Mouse (Mus musculus) neutrophil, adult 5-6 weeks (primary cell): ENCODE measurements around the gene Slc35a3. TPM values are rescaled to one million over a fixed set of nuclear protein-coding genes. Genes with fewer than 3 reads are reported as not detected.

Experiments used
- ATAC-seq: fragments of 151-379, 151-347 bp; 2 replicates; pipeline ENCODE4 v1.8.0; 2017; ENCODE audit warnings: mild to moderate bottlenecking, moderate TSS enrichment; ENCODE audit not compliant: insufficient number of reproducible peaks, poor library complexity, low FRiP score, severe bottlenecking; ENCODE audit errors: extremely low read depth
- total RNA-seq: library from RNA; stranded (forward); fragments of 200-1000 nt; gene quantifications from 2 replicates; pipeline ENCODE4 v1.2.3, GENCODE M21; 2017

Slc35a3 gene
- total RNA-seq, 1 experiment from 2014 or later, result 40.2 TPM

GRCm38 (mm10) chr3:116648805-116649204, 63.8 kb downstream of the Slc35a3 start:
- peak; percentile 44; the same call in 1 of the 2 replicates for ATAC-seq

DNA sequence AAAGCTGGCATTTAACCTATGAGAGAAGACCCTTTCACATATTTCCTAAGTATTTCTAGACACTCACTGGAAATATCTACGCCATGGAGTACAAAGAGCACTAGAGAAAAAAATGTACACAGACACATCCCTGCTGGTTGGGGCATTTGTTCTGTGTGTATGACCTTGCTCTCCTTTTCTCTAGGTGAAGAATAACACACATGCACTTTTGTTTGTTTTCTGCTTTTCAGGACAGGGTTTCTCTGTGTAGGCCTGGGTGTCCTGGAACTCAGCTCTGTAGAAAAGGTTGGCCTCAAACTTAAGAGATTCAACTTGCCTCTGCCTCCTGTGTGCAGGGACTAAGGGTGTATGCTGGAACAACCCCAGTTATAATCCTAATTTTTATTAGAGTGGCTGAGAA, 66.2 kb downstream of the Slc35a3 start:
- no peak for ATAC-seq

DNA sequence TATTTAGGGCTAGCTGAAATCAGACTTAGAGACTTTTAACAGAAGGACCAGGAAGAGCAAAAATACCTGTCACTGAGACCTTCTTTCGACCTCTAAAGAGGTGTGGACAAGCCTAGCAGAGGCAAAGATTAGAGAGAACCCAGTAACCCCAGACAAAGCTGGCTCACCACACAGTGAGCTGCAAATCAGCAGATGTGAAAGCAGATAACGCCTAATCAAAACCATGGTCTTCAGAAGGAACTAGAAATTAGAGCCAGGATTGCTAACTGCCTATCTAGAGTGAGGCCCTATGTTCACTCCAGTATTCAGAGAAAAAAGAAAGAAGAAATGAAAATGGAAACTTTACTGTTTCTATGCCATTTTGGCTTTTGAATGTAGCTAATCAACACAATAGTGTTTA, 70.3 kb downstream of the Slc35a3 start:
- no peak for ATAC-seq

DNA sequence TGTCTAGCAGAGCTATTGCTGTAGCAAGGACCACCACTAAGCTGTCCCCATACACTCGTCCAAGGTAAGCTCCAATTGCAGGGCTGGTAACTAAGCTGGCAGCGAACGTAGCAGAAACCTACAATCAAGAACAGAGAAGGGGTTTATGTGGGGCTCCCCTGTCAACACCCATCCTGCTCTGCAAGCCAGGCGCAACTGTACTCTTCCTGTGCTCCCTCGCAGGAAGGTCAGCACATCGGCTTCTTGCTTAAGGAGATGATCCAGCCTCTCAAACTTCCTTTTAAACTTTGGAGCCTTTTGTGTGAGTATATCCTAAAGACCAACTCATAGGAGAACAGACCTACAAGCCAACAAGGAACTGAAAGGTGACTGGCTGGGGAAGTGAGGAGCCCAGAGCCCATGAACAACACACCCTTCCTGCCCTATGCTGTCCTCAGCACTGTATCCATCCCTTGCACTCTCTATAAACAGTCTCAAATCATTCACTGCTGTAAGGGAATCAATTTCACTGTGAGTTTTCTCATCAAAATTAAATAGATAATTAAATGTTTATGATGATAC, 70.7 kb downstream of the Slc35a3 start:
- no peak for ATAC-seq

- peak; percentile 68 for ATAC-seq
These were observed 72.6 kb downstream of the Slc35a3 start for GRCm38 (mm10) chr3:116640024-116640423.

- ATAC-seq, result no peak
These were observed 74.1 kb downstream of the Slc35a3 start for GRCm38 (mm10) chr3:116638572-116638971.

- ATAC-seq, result no peak
These were observed 74.7 kb downstream of the Slc35a3 start for GRCm38 (mm10) chr3:116637693-116638476.

DNA sequence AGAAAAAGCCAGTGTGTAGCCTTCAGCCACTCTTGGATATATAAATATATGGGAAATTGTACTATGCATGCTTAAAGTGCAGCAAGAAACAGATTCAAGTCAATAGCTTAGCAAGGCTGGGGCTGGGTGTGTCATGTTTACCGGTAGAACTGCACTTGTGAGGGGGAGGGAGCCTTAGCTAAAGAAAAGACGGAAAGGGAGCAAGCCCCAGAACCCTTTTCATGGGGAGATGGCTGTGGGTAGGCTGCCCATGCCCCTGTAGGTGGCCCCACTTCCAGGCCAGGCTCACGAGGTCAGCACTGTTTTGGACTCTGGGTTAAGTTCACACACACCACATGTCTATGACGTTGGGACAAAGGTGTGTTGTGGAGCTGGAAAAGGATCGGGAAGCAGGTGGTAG, 76.8 kb downstream of the Slc35a3 start:
- ATAC-seq, result no peak

DNA sequence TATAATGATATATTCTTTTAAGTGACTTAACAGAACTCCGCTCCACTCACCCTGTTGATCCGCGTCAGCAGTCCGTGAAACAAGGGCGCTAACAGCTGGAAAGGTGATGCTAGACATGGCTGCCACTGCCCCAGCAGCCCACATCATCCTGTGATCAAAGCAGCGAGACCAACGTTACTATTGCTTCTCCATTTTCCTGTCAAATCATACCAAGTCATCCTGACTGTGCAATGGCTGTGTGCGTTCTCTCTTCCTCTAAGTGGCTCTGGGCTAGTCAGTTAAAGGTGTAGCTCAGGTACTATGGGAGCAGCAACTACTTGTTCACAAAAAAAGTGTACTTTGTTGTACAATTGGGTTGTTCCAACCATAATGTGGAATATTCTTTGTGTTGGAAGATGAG, 77.8 kb downstream of the Slc35a3 start:
- ATAC-seq, result peak; percentile 90

DNA sequence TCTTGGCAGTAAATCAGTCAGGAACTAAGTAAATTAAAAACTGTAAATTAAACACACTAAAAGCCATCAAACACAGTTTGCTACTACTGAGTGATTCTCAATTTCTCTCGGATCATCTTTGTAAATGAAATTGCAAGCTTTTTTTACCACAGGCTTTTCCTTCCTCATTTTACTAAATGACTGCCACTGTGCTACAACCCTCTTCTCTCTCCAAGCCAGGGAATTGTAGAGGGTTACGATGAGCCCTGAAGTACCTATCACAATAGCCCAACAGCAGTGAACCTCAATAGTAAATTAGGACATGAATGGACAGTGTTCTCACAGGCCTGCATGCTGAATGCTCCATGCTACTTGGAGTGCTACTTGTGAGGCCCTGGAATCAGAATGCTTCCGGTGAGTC, 78.5 kb downstream of the Slc35a3 start:
- ATAC-seq, result no peak

- ATAC-seq, result no peak
These were observed 79.7 kb downstream of the Slc35a3 start for GRCm38 (mm10) chr3:116632971-116633370.

DNA sequence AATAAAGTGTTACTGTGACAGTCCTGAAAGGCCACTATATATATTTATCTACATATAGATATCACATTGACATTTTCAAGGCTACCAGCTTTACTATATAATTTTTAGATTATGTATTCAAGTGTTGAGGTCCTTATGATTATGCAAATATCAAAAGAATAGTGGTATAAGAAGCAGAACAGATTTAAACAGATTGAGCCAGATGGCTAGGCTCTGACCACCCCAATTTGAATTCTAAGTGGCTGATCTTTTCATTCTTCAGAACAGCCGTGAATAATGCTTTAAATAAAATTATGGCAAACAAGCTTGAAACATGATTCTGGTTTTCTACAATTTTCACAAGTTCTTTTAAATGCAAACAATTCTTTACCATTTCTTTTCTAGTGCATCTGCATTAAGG, 81.2 kb downstream of the Slc35a3 start:
- no peak for ATAC-seq

- no peak for ATAC-seq
These were observed 90.0 kb downstream of the Slc35a3 start for GRCm38 (mm10) chr3:116622641-116623040.

GRCm38 (mm10) chr3:116620636-116621370, 91.8 kb downstream of the Slc35a3 start:
- ATAC-seq, result no peak

Other genes with a start within 250 kb of the Slc35a3 start
- 18.9 and 25.5 TPM in 2 replicates for gene Rtca, start 204.6 kb downstream of the Slc35a3 start, total RNA-seq
- 8.6 and 8.8 TPM in 2 replicates for gene Dbt, start 199.8 kb downstream of the Slc35a3 start, total RNA-seq
- 0.61 and 1.2 TPM in 2 replicates for gene Lrrc39, start 149.9 kb downstream of the Slc35a3 start, total RNA-seq
- gene Sass6, start 117.8 kb downstream of the Slc35a3 start, total RNA-seq, result 19.8 and 23.4 TPM in 2 replicates
- 48.3 and 55.2 TPM in 2 replicates for gene Trmt13, start 98.2 kb downstream of the Slc35a3 start, total RNA-seq
- 83.7 and 85.7 TPM in 2 replicates for gene Mfsd14a, start 50.2 kb downstream of the Slc35a3 start, total RNA-seq
- not detected in 2 replicates for gene Gm43191, start 31.6 kb downstream of the Slc35a3 start, total RNA-seq
- gene Agl, start 95.3 kb upstream of the Slc35a3 start, total RNA-seq, result 13.9 and 17.3 TPM in 2 replicates
- gene Frrs1, start 146.6 kb upstream of the Slc35a3 start, total RNA-seq, result 8.6 and 10.8 TPM in 2 replicates